Mouse (Mus musculus): ENCODE measurements at regions not wholly inside any gene's neighbourhood (a gene's known extent, or its start where the extent isn't known, plus 50 kb on each side); places are given as distances from the start of the nearest gene placed in this dataset.
A peak's percentile ranks its signal among the peaks of the same experiment; 100 is the strongest.

DNA sequence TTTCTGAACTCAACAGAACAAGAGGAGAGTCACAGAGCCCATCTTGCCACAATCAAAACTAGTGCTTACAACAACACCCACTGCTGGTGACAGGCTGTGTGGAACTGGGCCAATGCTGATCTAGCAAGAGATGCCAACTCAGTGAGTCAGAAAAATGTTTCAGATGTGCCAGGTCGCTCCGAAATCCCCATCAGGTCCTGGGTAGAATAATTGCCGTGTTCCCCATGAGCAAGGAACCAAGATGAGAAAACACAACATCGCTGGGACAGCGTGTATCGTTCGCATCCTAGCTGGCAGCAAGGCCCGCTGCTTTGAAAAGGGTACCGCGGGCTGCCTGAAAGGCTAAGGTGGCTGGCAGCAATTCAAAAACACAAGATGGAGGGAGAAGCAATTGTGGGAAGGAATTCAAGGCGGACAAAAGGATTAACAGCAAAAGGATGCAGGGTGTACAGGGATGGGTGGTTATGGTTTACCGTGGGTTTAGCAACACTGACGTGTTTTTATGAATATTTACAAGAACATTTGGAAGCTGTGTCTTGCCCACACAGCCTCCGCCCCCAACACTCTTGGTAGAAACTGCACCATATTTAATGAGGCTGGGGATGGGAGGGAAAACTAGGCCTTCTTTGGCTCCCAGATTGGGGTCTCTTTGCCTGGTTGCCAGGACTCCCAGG, 229.7 kb upstream of the G2e3 start:
- no peak overlapping the region for H3K4me3 ChIP-seq
- H3K9ac ChIP-seq (replicated peaks), result no peak overlapping the region
- H3K4me2 ChIP-seq (replicated peaks), result no peak overlapping the region
- no peaks in the 10 kb centered on the region for H3K9me3 ChIP-seq
- no peaks in the 10 kb centered on the region for H3K4me1 ChIP-seq
- 81% methylated on average over 14 of the region's 14 CpGs for WGBS
- ATAC-seq (ENCODE audit: low FRiP score, low read depth), result peak; percentile 60; the same call in 1 of the 2 replicates
- no peaks in the 10 kb centered on the region for H3K36me3 ChIP-seq
- no peaks in the 10 kb centered on the region for H3K27me3 ChIP-seq
- no peak overlapping the region for H3K27ac ChIP-seq (replicated peaks)

GRCm38 (mm10) chr12:51117436-51118020, 230.3 kb upstream of the G2e3 start:
- H3K27me3 ChIP-seq, result no peaks in the 10 kb centered on the region
- no peak overlapping the region for H3K4me3 ChIP-seq
- no peak overlapping the region for H3K4me2 ChIP-seq (replicated peaks)
- no peaks in the 10 kb centered on the region for H3K4me1 ChIP-seq
- no peak overlapping the region for H3K27ac ChIP-seq (replicated peaks)
- ATAC-seq (ENCODE audit: low FRiP score, low read depth), result peak; percentile 52; the same call in 1 of the 2 replicates
- H3K9ac ChIP-seq (replicated peaks), result no peak overlapping the region
- WGBS, result 76% methylated on average over 8 of the region's 8 CpGs
- no peaks in the 10 kb centered on the region for H3K9me3 ChIP-seq
- H3K36me3 ChIP-seq, result no peaks in the 10 kb centered on the region

- H3K4me2 ChIP-seq (replicated peaks), result no peak overlapping the region
- no peaks in the 10 kb centered on the region for H3K9me3 ChIP-seq
- no peak for ATAC-seq (ENCODE audit: low FRiP score, low read depth)
- H3K4me1 ChIP-seq, result no peaks in the 10 kb centered on the region
- 58% methylated on average over 4 of the region's 4 CpGs for WGBS
- no peak overlapping the region for H3K9ac ChIP-seq (replicated peaks)
- no peaks in the 10 kb centered on the region for H3K36me3 ChIP-seq
- no peak overlapping the region for H3K27ac ChIP-seq (replicated peaks)
- H3K27me3 ChIP-seq, result no peaks in the 10 kb centered on the region
- no peak overlapping the region for H3K4me3 ChIP-seq
Measured at GRCm38 (mm10) chr12:51111811-51112210, 236.1 kb upstream of the G2e3 start.

DNA sequence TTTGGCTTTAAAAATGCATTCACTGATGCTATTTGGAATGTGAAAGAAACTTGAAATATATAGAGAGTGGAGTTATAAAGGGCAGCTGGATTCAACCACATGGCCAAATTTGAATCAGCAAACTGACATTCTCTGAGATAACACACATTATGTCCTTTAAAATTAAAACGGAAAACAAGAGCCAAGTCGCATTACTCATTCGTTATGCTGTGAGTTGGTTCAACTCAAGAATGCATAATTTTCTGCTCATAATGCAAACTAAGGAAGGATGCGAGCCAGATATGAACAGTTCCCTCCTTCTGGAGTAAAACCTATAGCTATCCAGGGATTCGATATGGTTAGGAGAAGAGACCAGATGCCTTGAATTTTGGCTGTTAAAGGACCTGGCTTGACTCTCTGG, 239.8 kb upstream of the G2e3 start:
- Histone ChIP-seq H3K27ac (replicated peaks) (no peak overlapping the region), H3K36me3 (no peaks in the 10 kb centered on the region), H3K4me1 (no peaks in the 10 kb centered on the region)

DNA sequence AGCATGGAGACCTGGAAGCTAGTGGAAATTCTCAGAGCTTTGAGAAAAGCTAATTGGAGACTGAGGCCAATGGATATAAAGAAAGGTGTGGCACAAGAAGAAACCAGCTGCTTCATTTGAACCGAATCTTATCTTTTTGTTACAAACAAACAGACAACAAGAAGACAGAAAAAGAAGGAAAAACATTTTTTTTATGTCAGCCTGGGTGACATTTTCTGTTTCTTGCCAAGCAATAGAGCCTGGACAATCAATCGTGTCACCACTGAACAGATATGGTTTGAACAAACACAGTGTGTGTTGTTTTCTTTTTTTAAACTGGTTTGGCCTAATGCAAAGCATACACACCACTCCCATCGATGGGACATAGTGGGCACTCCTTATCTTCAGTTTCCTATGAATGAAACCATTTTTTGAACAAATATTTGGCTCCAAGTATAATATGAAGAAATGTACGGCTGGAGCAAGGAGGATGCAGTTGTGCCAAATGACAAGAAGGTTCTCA, 244.3 kb upstream of the G2e3 start:
- Histone ChIP-seq H3K9ac (replicated peaks) (no peak overlapping the region), H3K4me2 (replicated peaks) (no peak overlapping the region), H3K27me3 (no peaks in the 10 kb centered on the region), H3K4me1 (no peaks in the 10 kb centered on the region), H3K4me3 (no peak overlapping the region), H3K9me3 (no peaks in the 10 kb centered on the region), H3K36me3 (no peaks in the 10 kb centered on the region), H3K27ac (replicated peaks) (no peak overlapping the region)
- ATAC-seq (ENCODE audit: low FRiP score, low read depth), result no peak
- WGBS, result 89% methylated on average over 4 of the region's 4 CpGs

More for the DNA sequence above, 239.8 kb upstream of the G2e3 start:
- Histone ChIP-seq H3K9ac (replicated peaks) (no peak overlapping the region), H3K4me2 (replicated peaks) (no peak overlapping the region), H3K9me3 (no peaks in the 10 kb centered on the region), H3K4me3 (no peak overlapping the region), H3K27me3 (no peaks in the 10 kb centered on the region)
- ATAC-seq (ENCODE audit: low FRiP score, low read depth), result no peak
- 93% methylated on average over 5 of the region's 5 CpGs for WGBS

DNA sequence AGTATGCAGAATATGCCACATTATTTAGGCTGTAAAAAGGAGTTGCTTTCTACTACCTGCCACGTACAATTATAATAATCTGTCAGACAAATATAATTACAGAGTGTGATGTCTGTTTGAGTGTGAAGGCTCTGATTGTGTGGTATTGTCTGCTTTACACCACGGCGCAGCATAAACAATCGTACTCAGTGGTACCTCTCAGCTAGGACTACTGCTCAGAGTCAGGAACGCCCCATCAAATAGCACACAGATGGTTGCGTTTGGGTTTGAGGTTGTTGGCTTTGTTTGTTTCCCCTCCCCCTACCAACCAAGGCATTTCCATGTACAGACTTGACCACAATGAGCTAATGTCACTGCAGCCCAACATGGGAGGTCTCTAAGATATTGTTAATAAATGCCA, 246.2 kb upstream of the G2e3 start:
- H3K9ac ChIP-seq (replicated peaks), result no peak overlapping the region
- no peak for ATAC-seq (ENCODE audit: low FRiP score, low read depth)
- H3K27me3 ChIP-seq, result no peaks in the 10 kb centered on the region
- WGBS, result 81% methylated on average over 6 of the region's 6 CpGs
- H3K36me3 ChIP-seq, result no peaks in the 10 kb centered on the region
- H3K4me3 ChIP-seq, result no peak overlapping the region
- no peaks in the 10 kb centered on the region for H3K4me1 ChIP-seq
- no peaks in the 10 kb centered on the region for H3K9me3 ChIP-seq
- H3K27ac ChIP-seq (replicated peaks), result no peak overlapping the region
- no peak overlapping the region for H3K4me2 ChIP-seq (replicated peaks)

DNA sequence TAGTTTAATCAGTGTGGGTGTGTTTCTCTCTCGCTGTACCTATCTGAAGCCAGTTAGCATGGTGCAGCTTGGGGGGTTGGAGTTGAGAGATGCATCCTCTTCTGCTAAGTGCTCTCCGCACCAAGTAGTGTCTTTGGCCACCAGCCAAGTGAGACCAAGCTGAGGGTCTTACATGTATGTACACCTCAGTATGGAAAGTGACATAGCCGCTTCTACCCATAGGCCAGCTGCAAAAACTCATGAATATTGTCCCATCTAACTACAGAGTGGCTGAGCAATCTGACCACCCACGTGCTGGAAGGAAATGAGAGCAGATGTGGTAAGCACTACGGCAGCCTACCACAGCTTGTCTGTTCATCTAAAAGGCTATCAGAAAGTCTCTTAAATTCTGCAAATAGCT, 247.0 kb upstream of the G2e3 start:
- no peak overlapping the region for H3K27ac ChIP-seq (replicated peaks)
- no peak overlapping the region for H3K4me2 ChIP-seq (replicated peaks)
- no peak overlapping the region for H3K4me3 ChIP-seq
- no peaks in the 10 kb centered on the region for H3K27me3 ChIP-seq
- no peaks in the 10 kb centered on the region for H3K9me3 ChIP-seq
- H3K4me1 ChIP-seq, result no peaks in the 10 kb centered on the region
- WGBS, result 91% methylated on average over 5 of the region's 5 CpGs
- ATAC-seq (ENCODE audit: low FRiP score, low read depth), result no peak
- no peak overlapping the region for H3K9ac ChIP-seq (replicated peaks)
- no peaks in the 10 kb centered on the region for H3K36me3 ChIP-seq

DNA sequence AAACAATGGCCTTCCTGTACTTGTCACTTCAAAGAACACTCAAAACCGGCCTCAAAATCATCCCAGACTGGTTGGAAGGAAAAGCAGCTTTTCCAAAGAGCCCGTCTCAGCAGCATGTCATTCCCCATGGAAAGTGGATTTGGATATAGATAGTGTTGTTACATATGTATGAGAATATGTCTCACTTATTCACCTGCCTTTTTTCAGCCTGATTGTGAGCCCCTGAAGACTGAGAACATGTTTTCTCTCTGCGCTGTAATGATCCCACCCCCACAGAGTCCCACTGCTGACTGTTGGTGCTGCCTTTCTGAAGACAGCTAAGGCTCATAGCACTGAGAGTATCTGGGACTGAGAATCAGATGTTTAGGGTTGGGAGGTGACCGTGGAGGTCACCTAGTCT, 251.9 kb upstream of the G2e3 start:
- 80% methylated on average over 4 of the region's 4 CpGs for WGBS
- H3K36me3 ChIP-seq, result no peaks in the 10 kb centered on the region
- no peaks in the 10 kb centered on the region for H3K9me3 ChIP-seq
- no peak overlapping the region for H3K9ac ChIP-seq (replicated peaks)
- H3K4me1 ChIP-seq, result no peaks in the 10 kb centered on the region
- ATAC-seq (ENCODE audit: low FRiP score, low read depth), result no peak
- H3K27me3 ChIP-seq, result peaks cover 4% of the 10 kb centered on the region; the same call in 1 of the 2 replicates
- no peak overlapping the region for H3K4me2 ChIP-seq (replicated peaks)
- no peak overlapping the region for H3K4me3 ChIP-seq
- H3K27ac ChIP-seq (replicated peaks), result no peak overlapping the region

DNA sequence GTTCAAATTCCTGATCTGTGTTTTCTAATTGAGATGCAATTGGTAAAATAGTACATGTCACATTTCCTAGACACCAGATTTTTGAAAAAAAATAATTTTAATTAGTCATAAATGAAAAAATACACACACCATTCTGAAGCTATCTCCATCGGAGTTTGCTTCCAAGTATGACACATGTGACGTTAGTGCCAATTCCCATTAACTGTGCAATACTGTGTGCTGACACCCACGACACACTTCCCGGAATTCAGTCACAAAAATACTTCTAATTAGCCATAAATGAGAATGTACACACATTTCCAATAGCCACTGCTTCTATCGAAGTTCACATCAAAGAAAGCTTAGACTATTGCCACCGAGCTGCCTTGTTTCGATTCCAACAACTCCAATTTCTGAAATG, 258.5 kb upstream of the G2e3 start:
- Histone ChIP-seq H3K9me3 (no peaks in the 10 kb centered on the region), H3K4me3 (no peak overlapping the region), H3K27ac (replicated peaks) (no peak overlapping the region), H3K4me1 (no peaks in the 10 kb centered on the region), H3K9ac (replicated peaks) (no peak overlapping the region), H3K4me2 (replicated peaks) (no peak overlapping the region), H3K36me3 (no peaks in the 10 kb centered on the region), H3K27me3 (peaks cover 4% of the 10 kb centered on the region; the same call in 1 of the 2 replicates)
- ATAC-seq (ENCODE audit: low FRiP score, low read depth), result no peak
- WGBS, result 89% methylated on average over 7 of the region's 7 CpGs

DNA sequence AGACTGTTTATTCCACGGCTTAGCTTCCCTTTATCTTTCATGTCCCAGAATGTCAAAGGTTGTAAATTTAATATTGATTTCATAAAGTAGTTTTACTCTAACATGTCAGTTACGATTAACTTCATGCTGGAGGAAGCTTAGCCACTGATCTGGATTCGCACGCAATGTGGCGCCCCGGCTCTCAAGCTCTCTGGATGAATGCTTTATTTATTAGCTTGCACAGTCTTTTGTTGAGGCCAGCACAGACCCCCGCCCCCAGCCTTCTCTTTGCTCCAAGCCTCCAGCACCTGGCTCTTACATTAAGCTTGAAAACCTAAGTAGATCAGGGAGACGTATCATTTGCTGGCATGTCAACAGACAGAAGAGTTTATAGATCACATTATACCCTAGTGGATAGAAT, 266.1 kb upstream of the G2e3 start:
- 16% methylated on average over 8 of the region's 8 CpGs for WGBS
- ATAC-seq (ENCODE audit: low FRiP score, low read depth), result peak; percentile 83
- Histone ChIP-seq H3K36me3 (no peaks in the 10 kb centered on the region), H3K4me3 (no peak overlapping the region), H3K4me2 (replicated peaks) (no peak overlapping the region), H3K27ac (replicated peaks) (no peak overlapping the region), H3K9me3 (no peaks in the 10 kb centered on the region), H3K9ac (replicated peaks) (no peak overlapping the region), H3K27me3 (peaks cover 10% of the 10 kb centered on the region), H3K4me1 (peaks cover 13% of the 10 kb centered on the region; the same call in 1 of the 2 replicates)

GRCm38 (mm10) chr12:51073503-51073902, 274.4 kb upstream of the G2e3 start:
- WGBS, result 82% methylated on average over 1 of the region's 1 CpGs
- no peak for ATAC-seq (ENCODE audit: low FRiP score, low read depth)

GRCm38 (mm10) chr12:51060931-51061330, 286.9 kb upstream of the G2e3 start:
- H3K27me3 ChIP-seq, result no peaks in the 10 kb centered on the region
- H3K27ac ChIP-seq (replicated peaks), result no peak overlapping the region
- ATAC-seq (ENCODE audit: low FRiP score, low read depth), result no peak
- no peaks in the 10 kb centered on the region for H3K36me3 ChIP-seq
- H3K4me2 ChIP-seq (replicated peaks), result no peak overlapping the region
- H3K9me3 ChIP-seq, result no peaks in the 10 kb centered on the region
- H3K4me1 ChIP-seq, result peaks cover 5% of the 10 kb centered on the region; the same call in 1 of the 2 replicates
- H3K9ac ChIP-seq (replicated peaks), result no peak overlapping the region
- no peak overlapping the region for H3K4me3 ChIP-seq
- WGBS, result 90% methylated on average over 3 of the region's 3 CpGs

More at GRCm38 (mm10) chr12:51073503-51073902, 274.4 kb upstream of the G2e3 start:
- Histone ChIP-seq H3K4me2 (replicated peaks) (no peak overlapping the region), H3K4me3 (no peak overlapping the region), H3K36me3 (no peaks in the 10 kb centered on the region), H3K27ac (replicated peaks) (no peak overlapping the region), H3K9ac (replicated peaks) (no peak overlapping the region), H3K9me3 (no peaks in the 10 kb centered on the region), H3K27me3 (0 out of 2 replicates have a peak, but pooled peaks cover 9% of the 10 kb centered on the region), H3K4me1 (0 out of 2 replicates have a peak, but pooled peaks cover 3% of the 10 kb centered on the region)

All from midbrain, embryonic 12.5 days (tissue).